Mouse (Mus musculus): ENCODE results near the gene Bbc3.

- TF ChIP-seq CTCF (IDR thresholded peaks at IDR 0.05): no peak
- no peak for TF ChIP-seq EP300 (IDR thresholded peaks at IDR 0.05; ENCODE audit: insufficient read depth, low read depth, low read length)
Measured at GRCm38 (mm10) chr7:16324661-16325060, 16.5 kb downstream of the Bbc3 start.
